Mouse (Mus musculus) midbrain, embryonic 13.5 days (tissue): ENCODE data around the gene Pacsin2. TPM values are rescaled to one million over a fixed set of nuclear protein-coding genes. Genes with fewer than 3 reads are reported as not detected.

ENCODE experiments used
- ATAC-seq: fragments of 200-750 bp; cut with Nextera tagmentation; 2 replicates; pipeline ENCODE4 v1.8.0; 2017; ENCODE audit warnings: mild to moderate bottlenecking, moderate TSS enrichment, moderate library complexity
- H3K27ac ChIP-seq: fragments of 300-500 bp; sonication (generic); 2 replicates; pipeline ENCODE4 v1.5.1; 2015; ENCODE audit warnings: inconsistent platforms, mild to moderate bottlenecking, moderate library complexity
- H3K27me3 ChIP-seq: fragments of 300-500 bp; sonication (generic); 2 replicates; pipeline ENCODE4 v1.6.1; 2015; ENCODE audit warnings: mild to moderate bottlenecking, inconsistent platforms
- H3K36me3 ChIP-seq: fragments of 300-500 bp; sonication (generic); 2 replicates; pipeline ENCODE4 v1.6.1; 2015; ENCODE audit warnings: mild to moderate bottlenecking, inconsistent platforms
- H3K4me1 ChIP-seq: fragments of 300-500 bp; sonication (generic); replicated peaks from 2 replicates; pipeline ENCODE4 v1.6.1; 2015; ENCODE audit warnings: inconsistent platforms
- H3K4me2 ChIP-seq: fragments of 300-500 bp; sonication (generic); replicated peaks from 2 replicates; pipeline ENCODE4 v1.6.1; 2015; ENCODE audit warnings: moderate library complexity, mild to moderate bottlenecking, inconsistent platforms
- H3K4me3 ChIP-seq: fragments of 300-500 bp; sonication (generic); replicated peaks from 2 replicates; pipeline ENCODE4 v1.5.1; 2015; ENCODE audit warnings: mild to moderate bottlenecking, inconsistent platforms
- H3K9ac ChIP-seq: fragments of 300-500 bp; sonication (generic); replicated peaks from 2 replicates; pipeline ENCODE4 v1.6.1; 2015; ENCODE audit warnings: mild to moderate bottlenecking, inconsistent platforms
- H3K9me3 ChIP-seq: fragments of 300-500 bp; sonication (generic); 2 replicates; pipeline ENCODE4 v1.6.1; 2016; ENCODE audit warnings: mild to moderate bottlenecking, inconsistent platforms
- whole genome bisulfite sequencing: fragments of 180-500 bp; shearing (Covaris S2); methylation state at CpG from one replicate; pipeline ENCODE4 v1.1.7; 2015; 5-methylcytosine and 5-hydroxymethylcytosine counted together
- polyA plus RNA-seq: library from polyadenylated mRNA; unstranded; fragments of >200 nt; fragmentation: Nextera tagmentation; extraction: Ambion mirVana; gene quantifications from 2 replicates; pipeline ENCODE4 v1.2.1, GENCODE M21; 2015

Gene Pacsin2
- polyA plus RNA-seq, 1 experiment from 2014 or later: 27.1 TPM

DNA sequence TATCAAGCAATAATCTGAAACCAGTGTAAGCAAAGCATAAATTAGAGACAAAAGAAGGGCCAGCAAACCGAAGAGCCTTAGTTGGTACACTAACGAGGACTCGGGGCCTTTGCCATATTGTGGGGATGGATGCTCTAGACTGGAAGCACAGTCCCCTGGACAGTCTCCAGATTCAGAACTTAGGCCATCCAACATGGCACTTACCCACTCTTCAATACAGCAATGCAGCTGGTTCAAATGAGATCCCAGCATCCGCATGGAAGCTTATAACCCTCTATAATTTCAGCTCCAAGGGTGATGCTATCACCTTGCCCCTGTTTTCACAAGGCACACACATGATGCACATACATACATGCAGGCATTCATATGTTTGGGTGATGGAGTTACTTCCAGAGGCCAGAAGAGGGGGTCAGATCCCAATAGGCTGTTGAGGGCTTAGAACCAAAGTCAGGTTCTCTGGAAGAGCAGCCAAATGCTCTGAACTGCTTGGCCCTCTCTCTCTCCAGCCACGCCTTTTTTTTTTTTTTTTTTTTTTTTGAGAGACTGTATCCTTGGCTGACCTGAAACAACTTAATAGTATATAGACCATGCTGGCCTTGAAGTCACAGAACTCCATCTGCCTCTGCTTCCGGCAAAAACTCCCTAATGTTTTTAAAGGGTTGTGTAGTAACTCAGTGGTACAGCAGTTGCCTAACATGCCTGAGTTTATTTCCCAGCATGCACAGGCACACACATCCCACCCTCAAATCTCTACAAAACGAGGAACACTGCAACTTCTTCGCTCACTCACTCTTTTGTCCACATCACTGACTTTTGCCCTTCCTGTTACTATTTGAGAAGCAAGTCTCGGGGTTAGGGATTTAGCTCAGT, 36.9 kb downstream of the Pacsin2 start:
- no peaks in the 10 kb centered on the region for H3K4me1 ChIP-seq
- H3K4me2 ChIP-seq: no peak overlapping the region
- no peak for ATAC-seq
- WGBS: 83% methylated on average over 9 of the region's 9 CpGs
- no peak overlapping the region for H3K9ac ChIP-seq
- H3K27me3 ChIP-seq: no peaks in the 10 kb centered on the region
- H3K36me3 ChIP-seq: no peaks in the 10 kb centered on the region
- H3K9me3 ChIP-seq: no peaks in the 10 kb centered on the region
- H3K27ac ChIP-seq: no peak overlapping the region
- no peak overlapping the region for H3K4me3 ChIP-seq

DNA sequence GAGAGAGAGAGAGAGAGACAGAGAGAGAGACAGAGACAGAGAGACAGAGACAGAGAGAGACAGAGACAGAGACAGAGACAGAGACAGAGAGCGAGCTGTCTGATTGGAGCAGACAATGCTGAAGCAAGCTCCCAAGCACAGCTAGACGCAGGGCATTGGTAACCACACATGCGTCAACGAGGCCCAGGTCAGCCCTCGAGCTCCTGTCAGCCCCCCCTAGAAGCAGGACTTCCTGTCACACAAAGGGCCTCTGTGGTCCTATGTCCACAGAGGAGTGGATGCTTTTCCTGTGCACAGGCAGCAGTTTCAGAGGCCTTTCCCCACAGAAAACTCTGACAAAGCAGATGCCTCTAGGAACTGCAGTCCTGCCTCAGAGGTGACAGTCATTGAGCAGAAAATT, 38.6 kb downstream of the Pacsin2 start:
- H3K4me1 ChIP-seq: no peaks in the 10 kb centered on the region
- no peak overlapping the region for H3K9ac ChIP-seq
- no peak overlapping the region for H3K4me2 ChIP-seq
- no peak for ATAC-seq
- no peak overlapping the region for H3K4me3 ChIP-seq
- WGBS: 45% methylated on average over 5 of the region's 5 CpGs
- H3K27me3 ChIP-seq: no peaks in the 10 kb centered on the region
- H3K9me3 ChIP-seq: no peaks in the 10 kb centered on the region
- H3K27ac ChIP-seq: no peak overlapping the region; the same call in 1 of the 2 replicates
- no peaks in the 10 kb centered on the region for H3K36me3 ChIP-seq

DNA sequence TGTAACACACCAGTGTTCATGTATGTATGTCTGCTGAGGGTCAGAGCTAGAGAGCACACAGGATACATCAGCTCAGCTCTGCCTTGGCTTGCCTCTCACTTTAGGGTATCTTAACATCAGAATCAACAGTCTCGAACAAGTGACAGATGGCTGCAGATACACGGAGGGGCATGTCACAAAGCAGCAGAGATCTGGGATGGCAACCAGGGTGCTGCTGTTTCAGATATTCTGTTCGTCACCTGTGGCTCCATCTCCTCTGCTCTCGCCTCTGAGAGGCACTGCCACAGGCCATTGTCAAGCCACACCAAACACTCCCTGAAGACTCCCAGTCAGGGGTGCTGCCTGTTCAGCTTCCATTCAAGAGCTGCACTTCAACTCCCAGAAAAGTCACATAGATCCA, 39.1 kb downstream of the Pacsin2 start:
- Histone ChIP-seq H3K4me1 (no peaks in the 10 kb centered on the region), H3K4me2 (no peak overlapping the region), H3K36me3 (no peaks in the 10 kb centered on the region), H3K27ac (no peak overlapping the region), H3K9me3 (no peaks in the 10 kb centered on the region), H3K27me3 (no peaks in the 10 kb centered on the region), H3K4me3 (no peak overlapping the region), H3K9ac (no peak overlapping the region)
- WGBS: 80% methylated on average over 4 of the region's 4 CpGs
- no peak for ATAC-seq

- Histone ChIP-seq H3K27me3 (no peaks in the 10 kb centered on the region), H3K27ac (no peak overlapping the region), H3K4me2 (no peak overlapping the region), H3K9me3 (no peaks in the 10 kb centered on the region), H3K36me3 (no peaks in the 10 kb centered on the region), H3K4me1 (no peaks in the 10 kb centered on the region), H3K9ac (no peak overlapping the region), H3K4me3 (no peak overlapping the region)
- 87% methylated on average over 5 of the region's 5 CpGs for WGBS
- no peak for ATAC-seq
These were observed 40.6 kb downstream of the Pacsin2 start for GRCm38 (mm10) chr15:83423589-83424384.

DNA sequence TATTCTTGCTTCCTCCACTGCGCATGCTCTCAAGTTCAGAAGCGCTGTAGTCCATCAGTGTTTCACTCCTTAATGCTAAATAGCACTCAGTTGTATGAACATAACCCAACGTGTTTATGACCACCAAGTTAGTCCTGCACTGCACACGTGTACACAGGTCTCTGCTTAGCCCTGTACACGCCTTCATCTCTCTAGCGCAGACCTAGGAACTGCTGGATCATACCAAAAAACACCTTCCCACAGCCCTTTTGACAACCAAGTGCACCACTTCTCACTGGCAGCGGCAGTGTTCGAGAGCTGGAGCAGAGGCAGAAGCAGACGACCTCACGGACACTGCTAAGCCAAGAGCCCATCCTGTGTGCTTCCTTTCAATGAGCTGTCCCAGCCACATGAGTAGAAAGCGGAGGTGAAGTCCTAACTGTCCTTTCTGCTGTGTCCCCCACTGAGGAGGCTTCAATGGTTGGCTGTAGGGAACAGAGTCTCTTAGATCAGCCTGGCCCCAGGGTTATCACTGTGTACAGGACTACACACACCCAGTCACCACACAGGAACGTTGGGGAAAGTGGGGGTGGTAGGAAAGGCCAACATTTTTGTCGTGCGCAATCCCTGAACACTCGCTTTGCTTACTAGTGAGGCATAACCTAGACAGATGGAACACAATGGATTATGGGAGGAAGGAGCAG, 42.0 kb downstream of the Pacsin2 start:
- 90% methylated on average over 15 of the region's 15 CpGs for WGBS
- Histone ChIP-seq H3K4me3 (no peak overlapping the region), H3K4me2 (no peak overlapping the region), H3K9me3 (no peaks in the 10 kb centered on the region), H3K9ac (no peak overlapping the region), H3K27me3 (no peaks in the 10 kb centered on the region), H3K36me3 (no peaks in the 10 kb centered on the region), H3K27ac (no peak overlapping the region), H3K4me1 (no peaks in the 10 kb centered on the region)
- no peak for ATAC-seq

DNA sequence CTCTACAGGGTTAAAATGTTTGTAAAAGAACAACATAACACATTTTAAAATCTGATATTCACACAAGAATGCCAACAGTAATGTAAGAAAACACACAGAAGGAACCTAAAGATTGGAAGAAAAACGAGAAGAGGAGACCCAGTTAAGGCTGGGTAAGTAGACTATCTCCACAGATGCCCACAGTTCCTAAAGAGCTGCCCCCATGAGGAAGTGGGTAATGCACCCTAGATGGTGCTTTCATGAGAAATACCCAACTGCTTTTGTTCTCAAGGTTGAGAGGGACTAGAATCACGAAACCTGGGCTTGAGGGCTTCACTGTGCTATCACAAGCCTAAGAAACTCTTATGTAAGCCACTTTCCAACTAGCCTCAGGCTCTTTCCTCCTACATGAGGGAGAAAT, 44.8 kb downstream of the Pacsin2 start:
- no peak overlapping the region for H3K27ac ChIP-seq
- H3K4me2 ChIP-seq: no peak overlapping the region
- no peaks in the 10 kb centered on the region for H3K4me1 ChIP-seq
- H3K4me3 ChIP-seq: no peak overlapping the region
- WGBS: 83% methylated on average over 2 of the region's 2 CpGs
- no peak for ATAC-seq
- no peak overlapping the region for H3K9ac ChIP-seq
- no peaks in the 10 kb centered on the region for H3K27me3 ChIP-seq
- H3K36me3 ChIP-seq: no peaks in the 10 kb centered on the region
- H3K9me3 ChIP-seq: no peaks in the 10 kb centered on the region

GRCm38 (mm10) chr15:83418685-83419084, 45.7 kb downstream of the Pacsin2 start:
- no peak overlapping the region for H3K9ac ChIP-seq
- H3K4me3 ChIP-seq: no peak overlapping the region
- no peak overlapping the region for H3K4me2 ChIP-seq
- H3K36me3 ChIP-seq: no peaks in the 10 kb centered on the region
- no peak for ATAC-seq
- H3K9me3 ChIP-seq: no peaks in the 10 kb centered on the region
- H3K27me3 ChIP-seq: no peaks in the 10 kb centered on the region
- no peak overlapping the region for H3K27ac ChIP-seq
- H3K4me1 ChIP-seq: no peaks in the 10 kb centered on the region

DNA sequence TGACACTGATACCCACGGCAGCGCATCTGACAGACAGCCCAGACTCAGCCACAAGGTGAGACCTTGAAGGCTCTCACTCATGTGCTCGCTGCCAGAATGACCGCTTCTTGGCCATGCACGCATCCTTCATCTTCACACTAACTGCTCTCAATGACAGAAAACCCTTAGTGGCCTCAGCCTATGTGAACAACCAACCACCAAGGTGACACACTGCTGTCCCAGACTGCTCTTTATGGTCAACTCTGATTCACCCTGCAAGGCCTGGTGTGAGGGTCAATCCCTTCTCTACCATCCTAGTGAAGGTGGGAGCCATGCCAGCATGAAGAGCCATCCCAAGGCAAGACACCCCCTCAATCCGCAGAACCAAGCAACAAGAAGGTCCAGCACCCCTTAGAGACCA, 46.5 kb downstream of the Pacsin2 start:
- Histone ChIP-seq H3K4me1 (no peaks in the 10 kb centered on the region), H3K9me3 (no peaks in the 10 kb centered on the region), H3K36me3 (no peaks in the 10 kb centered on the region), H3K4me2 (no peak overlapping the region), H3K9ac (no peak overlapping the region), H3K27ac (no peak overlapping the region), H3K4me3 (no peak overlapping the region), H3K27me3 (no peaks in the 10 kb centered on the region)
- no peak for ATAC-seq
- WGBS: 92% methylated on average over 6 of the region's 6 CpGs

DNA sequence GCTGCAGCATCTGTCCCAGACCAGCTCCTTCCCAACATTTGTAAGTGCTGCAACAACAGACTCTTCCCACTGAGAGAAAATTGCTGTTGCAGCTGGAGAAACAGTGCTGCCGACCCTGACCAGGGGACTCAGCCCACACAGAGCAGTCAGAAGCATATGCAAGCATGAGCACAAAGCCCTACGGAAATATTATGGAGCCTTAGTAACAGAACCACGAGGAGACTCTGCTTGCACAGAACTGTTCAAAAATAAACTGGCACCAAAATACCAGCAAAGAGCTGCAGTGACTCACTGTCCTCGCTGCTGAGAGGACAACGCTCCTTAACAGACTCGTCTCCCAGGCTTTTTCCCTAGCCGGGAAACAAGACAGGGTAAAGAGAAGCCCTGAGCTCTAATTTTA, 47.0 kb downstream of the Pacsin2 start:
- no peaks in the 10 kb centered on the region for H3K4me1 ChIP-seq
- H3K9me3 ChIP-seq: no peaks in the 10 kb centered on the region
- H3K27ac ChIP-seq: no peak overlapping the region
- no peaks in the 10 kb centered on the region for H3K27me3 ChIP-seq
- WGBS: 79% methylated on average over 7 of the region's 7 CpGs
- no peak overlapping the region for H3K9ac ChIP-seq
- no peaks in the 10 kb centered on the region for H3K36me3 ChIP-seq
- H3K4me2 ChIP-seq: no peak overlapping the region
- ATAC-seq: no peak
- H3K4me3 ChIP-seq: no peak overlapping the region

- 87% methylated on average over 6 of the region's 6 CpGs for WGBS
- H3K4me2 ChIP-seq: no peak overlapping the region
- H3K36me3 ChIP-seq: no peaks in the 10 kb centered on the region
- no peak overlapping the region for H3K27ac ChIP-seq
- H3K27me3 ChIP-seq: no peaks in the 10 kb centered on the region
- H3K4me1 ChIP-seq: no peaks in the 10 kb centered on the region
- no peaks in the 10 kb centered on the region for H3K9me3 ChIP-seq
- H3K9ac ChIP-seq: no peak overlapping the region
- ATAC-seq: no peak
- no peak overlapping the region for H3K4me3 ChIP-seq
These were observed 49.0 kb downstream of the Pacsin2 start for GRCm38 (mm10) chr15:83415391-83415790.

DNA sequence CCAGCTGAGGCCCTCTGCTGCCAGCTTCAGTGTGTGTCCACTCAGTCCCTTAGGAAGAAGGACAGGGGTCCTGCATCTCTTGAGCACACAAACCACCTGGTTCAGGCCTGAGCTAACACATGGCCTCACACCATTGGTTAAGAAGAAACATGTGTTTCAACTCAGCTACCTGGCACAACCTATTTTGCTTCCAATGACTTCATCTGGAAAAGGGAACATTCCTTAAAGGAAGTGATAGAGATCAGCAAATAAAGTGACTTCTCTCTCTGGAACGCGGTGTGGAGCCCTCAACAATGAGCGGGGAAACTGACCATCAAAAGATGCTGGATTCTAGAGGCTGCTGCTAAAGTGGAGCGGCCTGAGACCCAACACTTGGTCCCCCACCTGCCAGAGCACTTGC, 52.8 kb downstream of the Pacsin2 start:
- WGBS: 91% methylated on average over 4 of the region's 4 CpGs
- 0 out of 2 replicates have a peak, but pooled peaks cover 3% of the 10 kb centered on the region for H3K4me1 ChIP-seq
- H3K36me3 ChIP-seq: no peaks in the 10 kb centered on the region
- H3K27me3 ChIP-seq: no peaks in the 10 kb centered on the region
- H3K9ac ChIP-seq: no peak overlapping the region
- H3K4me2 ChIP-seq: no peak overlapping the region
- no peak for ATAC-seq
- H3K27ac ChIP-seq: no peak overlapping the region
- H3K4me3 ChIP-seq: no peak overlapping the region
- no peaks in the 10 kb centered on the region for H3K9me3 ChIP-seq

- no peak overlapping the region for H3K27ac ChIP-seq
These were observed 53.7 kb downstream of the Pacsin2 start for GRCm38 (mm10) chr15:83410735-83411134.

More at GRCm38 (mm10) chr15:83410735-83411134, 53.7 kb downstream of the Pacsin2 start:
- H3K9me3 ChIP-seq: no peaks in the 10 kb centered on the region
- H3K27me3 ChIP-seq: no peaks in the 10 kb centered on the region
- H3K4me3 ChIP-seq: no peak overlapping the region
- WGBS: 93% methylated on average over 4 of the region's 4 CpGs
- no peaks in the 10 kb centered on the region for H3K36me3 ChIP-seq
- H3K9ac ChIP-seq: no peak overlapping the region
- H3K4me1 ChIP-seq: 0 out of 2 replicates have a peak, but pooled peaks cover 3% of the 10 kb centered on the region
- no peak overlapping the region for H3K4me2 ChIP-seq
- no peak for ATAC-seq
